Mouse (Mus musculus) liver, embryonic 18 days (tissue): Measurements from ENCODE around the gene Pah. TPM values are rescaled to one million over a fixed set of nuclear protein-coding genes. Genes with fewer than 3 reads are reported as not detected.

Experiments used
- polyA plus RNA-seq: library from polyadenylated mRNA; depleted of rRNA; stranded (reverse); fragments of >200 nt; gene quantifications from 2 replicates; pipeline ENCODE4 v1.2.3, GENCODE M21; 2012; rRNA removed

Gene Pah
- 55.3 and 73.4 TPM in 2 replicates for polyA plus RNA-seq

DNA sequence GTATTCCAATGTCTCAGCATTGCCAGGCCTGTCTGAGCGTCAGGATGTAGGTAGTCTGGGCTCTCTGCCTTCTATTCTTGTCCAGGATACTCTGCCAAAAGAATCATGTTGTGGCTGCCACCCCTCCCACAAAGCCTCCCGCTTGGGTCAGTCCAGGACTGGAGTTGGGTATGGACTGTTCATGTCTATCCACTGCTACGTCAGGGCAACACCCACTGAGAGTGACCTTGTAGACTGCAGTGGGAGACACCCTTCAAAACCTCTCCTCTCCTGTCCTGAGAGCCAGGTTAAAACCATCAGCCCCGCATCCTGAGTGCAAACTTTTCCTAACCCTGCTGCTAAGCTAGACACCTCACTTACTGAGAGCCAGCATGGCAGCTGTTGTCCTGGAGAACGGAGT is at the start of gene Pah:
Gene Pah, plus strand, starts transcription at position 150 of the 400 bp plus-strand sequence.

DNA sequence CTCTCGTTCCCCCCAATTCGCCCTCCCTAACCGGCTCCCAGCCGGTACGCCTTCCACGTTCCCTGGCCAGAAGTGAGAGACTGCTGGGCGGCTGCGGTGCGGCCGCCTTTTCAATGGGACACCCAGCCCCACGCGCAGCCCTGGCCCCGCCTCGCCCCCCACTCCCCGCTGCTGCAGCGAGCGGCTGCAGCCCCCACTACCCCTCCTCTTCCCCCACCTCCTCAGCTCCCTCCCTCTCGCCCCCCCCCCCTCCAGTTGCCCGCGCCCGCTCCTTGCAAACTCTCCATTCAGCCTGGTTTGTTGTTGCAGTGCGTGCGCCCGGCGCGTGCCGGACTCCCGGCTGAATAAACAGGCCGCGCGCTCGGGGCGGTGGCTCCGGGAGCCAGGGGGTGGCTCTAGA is 28.0 kb upstream of the Pah start, which contains the start of gene Ascl1:
Gene Ascl1, minus strand, starts transcription at position 85 of the 400 bp plus-strand sequence.

Other genes starting within 250 kb of the Pah start
- gene Ascl1, start 28.1 kb upstream of the Pah start, polyA plus RNA-seq: 0.02 and 0.05 TPM in 2 replicates